Mouse (Mus musculus) heart, embryonic 14.5 days (tissue): ENCODE results near the gene Tchhl1. TPM values are rescaled to one million over a fixed set of nuclear protein-coding genes. Genes with fewer than 3 reads are reported as not detected.

Experiments
- ATAC-seq: fragments of 200-750 bp; cut with Nextera tagmentation; 2 replicates; pipeline ENCODE4 v1.8.0; 2017; ENCODE audit warnings: low read depth, moderate TSS enrichment; ENCODE audit not compliant: insufficient number of reproducible peaks, insufficient read depth, low FRiP score
- H3K27ac ChIP-seq, 2 experiments: fragments of 200-500 bp in 1 of 2; fragments of 300-500 bp in 1 of 2; sonication (generic) in 1 of 2; replicated peaks in 1 of 2; 2 replicates each; pipeline ENCODE4 v1.5.1; 2012 to 2014; ENCODE audit warnings: low read depth in 2 of 2, low read length in 2 of 2, control low read depth in 1 of 2, mild to moderate bottlenecking in 1 of 2, mixed read lengths in 1 of 2; ENCODE audit not compliant: control insufficient read depth in 1 of 2, insufficient read depth in 1 of 2
- H3K27me3 ChIP-seq: fragments of 300-500 bp; sonication (generic); 2 replicates; pipeline ENCODE4 v1.6.1; 2014; ENCODE audit warnings: mild to moderate bottlenecking, low read length, control low read depth; ENCODE audit not compliant: control insufficient read depth, insufficient read depth
- H3K36me3 ChIP-seq: fragments of 300-500 bp; sonication (generic); 2 replicates; pipeline ENCODE4 v1.6.1; 2014; ENCODE audit warnings: mild to moderate bottlenecking, control low read depth, low read length, mixed read lengths; ENCODE audit not compliant: control insufficient read depth, insufficient read depth
- H3K4me1 ChIP-seq, 2 experiments: fragments of 200-500 bp in 1 of 2; fragments of 300-500 bp in 1 of 2; sonication (generic) in 1 of 2; 2 replicates each; pipeline ENCODE4 v1.6.1; 2012 to 2014; ENCODE audit warnings: low read length in 2 of 2, control low read depth in 1 of 2, mixed read lengths in 1 of 2; ENCODE audit not compliant: control insufficient read depth in 2 of 2, insufficient read depth in 2 of 2
- H3K4me2 ChIP-seq: fragments of 300-500 bp; sonication (generic); 2 replicates; pipeline ENCODE4 v1.6.1; 2014; ENCODE audit warnings: mild to moderate bottlenecking, low read length
- H3K4me3 ChIP-seq, 2 experiments: fragments of 200-500 bp in 1 of 2; fragments of 300-500 bp in 1 of 2; sonication (generic) in 1 of 2; 2 replicates each; pipeline ENCODE4 v1.5.1; 2012 to 2014; ENCODE audit warnings: low read length in 2 of 2, mild to moderate bottlenecking in 2 of 2, control low read depth in 1 of 2, low read depth in 1 of 2, moderate library complexity in 1 of 2; ENCODE audit not compliant: control insufficient read depth in 1 of 2, insufficient read depth in 1 of 2
- H3K9ac ChIP-seq: fragments of 300-500 bp; sonication (generic); 2 replicates; pipeline ENCODE4 v1.6.1; 2014; ENCODE audit warnings: mild to moderate bottlenecking, low read length
- H3K9me3 ChIP-seq: fragments of 300-500 bp; sonication (generic); 2 replicates; pipeline ENCODE4 v1.6.1; 2016; ENCODE audit warnings: low read length, control low read depth; ENCODE audit not compliant: control insufficient read depth
- WGBS: fragments of 180-500 bp; shearing (Covaris S2); extraction: QIAGEN DNeasy Blood & Tissue Kit; methylation state at CpG from one replicate; pipeline ENCODE4 v1.1.7; 2014; 5-methylcytosine and 5-hydroxymethylcytosine counted together
- microRNA-seq: library from miRNA; unstranded; fragments of <30 nt; microRNA quantifications from one replicate; pipeline ENCODE4, GENCODE M21; 2016
- polyA plus RNA-seq: library from polyadenylated mRNA; unstranded; fragments of >200 nt; fragmentation: Nextera tagmentation; extraction: Ambion mirVana; gene quantifications from 2 replicates; pipeline ENCODE4 v1.2.1, GENCODE M21; 2014

The Tchhl1 gene
- polyA plus RNA-seq, 1 experiment from 2014 or later = not detected

DNA sequence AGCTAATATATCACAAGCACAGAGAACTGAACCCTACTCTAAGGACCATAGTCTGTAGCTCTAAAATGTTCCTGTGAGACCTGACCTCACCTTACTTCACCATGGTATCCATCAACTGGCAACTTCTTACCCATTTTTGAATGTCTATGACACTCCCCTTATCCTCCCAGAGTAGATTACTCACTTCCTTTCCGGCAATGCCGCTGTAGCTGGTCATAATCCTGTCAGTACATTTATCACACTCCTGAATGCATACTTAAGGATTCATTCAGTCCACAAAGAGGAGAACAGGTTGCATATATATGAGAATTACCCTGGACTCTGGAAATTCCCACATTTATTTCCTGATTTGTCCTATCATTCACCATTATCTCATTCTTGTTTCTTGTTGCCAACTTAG is 48.8 kb downstream of the Tchhl1 start:
- Histone ChIP-seq H3K4me1 (peaks cover 3 to 10% of the 10 kb centered on the region in 2 experiments; a peak in 3 of 4 replicates), H3K9me3 (no peaks in the 10 kb centered on the region), H3K27ac (no peak overlapping the region), H3K4me3 (no peak overlapping the region), H3K4me2 (no peak overlapping the region), H3K27me3 (no peaks in the 10 kb centered on the region), H3K36me3 (no peaks in the 10 kb centered on the region), H3K9ac (no peak overlapping the region)
- 32% methylated on average over 2 of the region's 2 CpGs for WGBS
- no peak for ATAC-seq

DNA sequence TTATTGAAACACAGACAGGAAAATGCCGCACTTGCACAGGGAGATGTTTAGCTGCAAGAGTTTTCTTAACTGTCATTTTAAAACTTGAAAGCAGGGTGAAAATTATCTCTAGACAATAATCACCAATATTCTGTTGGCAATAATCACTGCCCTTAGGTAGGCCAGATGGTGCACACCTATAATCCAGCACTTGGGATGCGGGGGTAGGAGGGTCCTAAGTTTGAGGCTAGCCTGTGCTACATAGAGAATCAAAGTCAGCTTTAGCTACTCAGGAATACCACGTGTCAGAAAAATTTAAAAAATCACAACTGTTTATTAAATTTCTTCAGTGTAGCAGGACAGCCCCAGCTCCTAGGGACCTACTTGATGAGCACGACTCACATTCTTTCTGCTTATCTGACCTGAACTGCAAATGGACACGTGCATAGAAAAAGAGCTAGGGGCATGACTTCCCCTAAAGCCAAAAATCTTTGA is 51.3 kb downstream of the Tchhl1 start:
- Histone ChIP-seq H3K9me3 (no peaks in the 10 kb centered on the region), H3K4me3 (peak overlapping the region in 1 of 2 experiments; percentile 79; a peak in 2 of 4 replicates), H3K27ac (no peak overlapping the region), H3K4me1 (peaks cover 5 to 16% of the 10 kb centered on the region in 2 experiments), H3K36me3 (peaks cover 10% of the 10 kb centered on the region), H3K4me2 (peak overlapping the region; percentile 67), H3K27me3 (no peaks in the 10 kb centered on the region), H3K9ac (peak overlapping the region; percentile 88; the same call in 1 of the 2 replicates)
- 44% methylated on average over 5 of the region's 5 CpGs for WGBS
- ATAC-seq = no peak

DNA sequence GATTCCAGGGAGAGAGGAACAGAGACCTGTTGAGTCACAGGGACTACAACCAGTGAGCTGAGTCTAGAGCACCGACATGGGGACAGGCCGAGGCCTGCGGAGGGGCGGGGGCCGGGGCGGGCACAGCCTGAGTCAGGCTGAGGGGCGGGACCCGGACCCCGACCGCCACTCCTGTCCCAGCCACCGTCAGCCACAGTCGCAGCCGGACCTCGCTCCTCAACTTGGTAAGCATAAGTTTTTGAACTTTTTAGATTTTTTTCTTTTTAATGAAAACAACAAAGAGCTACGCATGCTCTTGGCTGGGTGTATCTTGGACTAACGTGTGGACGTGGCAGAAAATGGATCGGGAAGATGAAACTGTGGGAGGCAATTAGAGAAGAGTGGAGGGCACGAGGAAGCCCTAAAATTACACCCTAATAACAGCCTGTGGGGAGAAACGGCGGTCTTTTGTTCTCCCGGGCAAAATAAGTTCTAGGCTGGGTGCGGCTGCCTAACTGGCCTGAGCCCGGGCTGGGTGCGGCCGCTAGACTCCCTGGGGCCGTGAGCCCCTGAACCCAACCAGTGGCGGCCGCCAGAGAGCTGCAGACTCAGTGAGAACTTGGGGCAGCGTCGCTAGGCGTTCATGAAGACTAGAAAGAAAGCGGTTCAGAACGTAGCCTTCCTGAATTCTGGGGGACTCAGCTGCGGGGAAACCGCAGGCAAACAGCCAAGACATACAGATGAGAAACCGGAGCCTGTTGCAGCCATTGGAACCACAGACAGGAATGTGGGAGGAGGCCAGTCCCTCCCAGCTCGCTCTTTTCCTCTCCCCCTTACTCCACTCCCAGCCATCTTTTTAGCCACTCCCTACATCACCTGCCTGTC is 52.0 kb downstream of the Tchhl1 start, which contains the start of gene S100a11:
TSS of gene S100a11 (plus strand) at position 159 of the 864 bp plus-strand sequence.
- Histone ChIP-seq H3K36me3 (peaks cover 15% of the 10 kb centered on the region), H3K9me3 (no peaks in the 10 kb centered on the region), H3K27ac (peak within 1 kb of the TSS; percentile 74 to 87), H3K9ac (peak within 1 kb of the TSS; percentile 88), H3K4me2 (peak within 1 kb of the TSS; percentile 67), H3K4me1 (peaks cover 5 to 16% of the 10 kb centered on the region in 2 experiments), H3K4me3 (peak within 1 kb of the TSS; percentile 74 to 79), H3K27me3 (no peaks in the 10 kb centered on the region)
- WGBS = under 1% methylated on average over 38 of the region's 38 CpGs
- ATAC-seq = peak; percentile 88

Small RNA genes within 50 kb of the gene (microRNA-seq; reads per million reads assigned to microRNA genes)
- not detected for gene Gm22752

Other genes with a start within 250 kb of the Tchhl1 start
- gene Flg, start 195.2 kb upstream of the Tchhl1 start, polyA plus RNA-seq = not detected in 2 replicates
- not detected in 2 replicates for gene Hrnr, start 149.0 kb upstream of the Tchhl1 start, polyA plus RNA-seq
- gene Rptn, start 75.1 kb upstream of the Tchhl1 start, polyA plus RNA-seq = not detected in 2 replicates
- 0.42 and 0.47 TPM in 2 replicates for gene Tchh, start 26.4 kb upstream of the Tchhl1 start, polyA plus RNA-seq
- 880 and 961 TPM in 2 replicates for gene S100a11, start 51.7 kb downstream of the Tchhl1 start, polyA plus RNA-seq
- 211 and 238 TPM in 2 replicates for gene S100a10, start 86.3 kb downstream of the Tchhl1 start, polyA plus RNA-seq
- gene Tdpoz2, start 183.9 kb downstream of the Tchhl1 start, polyA plus RNA-seq = not detected in 2 replicates
- gene Tdpoz1, start 207.6 kb downstream of the Tchhl1 start, polyA plus RNA-seq = not detected in 2 replicates
- gene Gm37596, start 224.3 kb downstream of the Tchhl1 start, polyA plus RNA-seq = not detected in 2 replicates